Mouse (Mus musculus): Measurements from ENCODE around the gene Dppa3. TPM values are rescaled to one million over a fixed set of nuclear protein-coding genes. Genes with fewer than 3 reads are reported as not detected.
A peak's percentile ranks its signal among the peaks of the same experiment; 100 is the strongest.

Dppa3 gene
- polyA plus RNA-seq, 1 experiment from 2014 or later = not detected

DNA sequence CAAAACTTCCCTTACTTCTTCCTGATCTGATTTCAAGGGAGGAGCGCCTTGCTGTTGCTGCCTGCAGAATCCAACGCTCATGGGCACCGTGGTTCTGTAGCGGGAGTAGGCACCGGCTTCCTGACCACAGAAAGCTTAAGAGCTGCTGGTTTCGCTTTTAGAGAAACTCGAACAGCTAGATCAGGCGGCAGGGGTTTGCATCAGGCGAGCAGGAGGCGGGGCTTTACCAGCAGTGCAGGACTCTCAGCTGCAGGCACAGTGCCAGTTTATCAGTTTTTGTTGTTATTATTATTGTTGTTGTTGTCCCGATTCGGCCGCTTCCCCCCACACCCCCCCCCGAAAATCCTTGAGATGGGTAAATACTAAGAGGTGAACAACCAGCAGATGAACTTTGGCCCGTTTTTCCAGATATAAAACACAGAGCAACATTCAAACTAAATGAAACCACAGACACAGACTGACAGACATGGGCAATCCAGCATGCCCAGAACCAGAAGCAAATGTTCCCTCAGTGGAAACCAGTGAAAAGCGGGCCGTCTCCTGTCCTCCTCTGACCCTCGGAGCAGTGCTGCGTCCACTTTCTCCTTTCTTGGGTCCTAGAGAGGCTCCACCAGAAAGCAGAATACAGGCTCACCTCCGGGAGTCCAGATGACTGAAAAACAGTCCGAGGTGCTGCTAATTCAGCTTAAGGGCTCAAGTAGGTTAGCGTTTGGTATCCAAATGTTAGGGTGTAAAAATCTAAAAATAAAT lies 23.8 kb upstream of the Dppa3 start, which contains the start of gene Apobec1:
Gene Apobec1 (minus strand): TSS at position 203 of the 750 bp plus-strand sequence.
- H3K27me3 ChIP-seq (ENCODE audit: insufficient read depth, low read length) = no peaks in the 10 kb centered on the region
- H3K27ac ChIP-seq = peak within 1 kb of the TSS; percentile 77
- ATAC-seq (replicated peaks; ENCODE audit: low FRiP score, low read depth) (peak; percentile 65; the same call in 1 of the 2 replicates), DNase-seq (ENCODE audit: low spot score) (peak; percentile 89)
- H3K9ac ChIP-seq (ENCODE audit: low read depth, low read length) = peak within 1 kb of the TSS; percentile 56
- peak within 1 kb of the TSS; percentile 56 for H3K4me3 ChIP-seq (replicated peaks; ENCODE audit: low read depth, low read length)
- no peaks in the 10 kb centered on the region for H3K4me1 ChIP-seq (replicated peaks; ENCODE audit: insufficient read depth, low read length)
- peak within 1 kb of the TSS; percentile 72 for H3K4me2 ChIP-seq (ENCODE audit: low read length)
- no peaks in the 10 kb centered on the region for H3K9me3 ChIP-seq (replicated peaks; ENCODE audit: low read length)
- H3K36me3 ChIP-seq (ENCODE audit: insufficient read depth, low read length) = no peaks in the 10 kb centered on the region
- no peak for TF ChIP-seq CTCF (IDR thresholded peaks at IDR 0.05; ENCODE audit: low read depth)
- WGBS = 4% methylated on average over 22 of the region's 22 CpGs

DNA sequence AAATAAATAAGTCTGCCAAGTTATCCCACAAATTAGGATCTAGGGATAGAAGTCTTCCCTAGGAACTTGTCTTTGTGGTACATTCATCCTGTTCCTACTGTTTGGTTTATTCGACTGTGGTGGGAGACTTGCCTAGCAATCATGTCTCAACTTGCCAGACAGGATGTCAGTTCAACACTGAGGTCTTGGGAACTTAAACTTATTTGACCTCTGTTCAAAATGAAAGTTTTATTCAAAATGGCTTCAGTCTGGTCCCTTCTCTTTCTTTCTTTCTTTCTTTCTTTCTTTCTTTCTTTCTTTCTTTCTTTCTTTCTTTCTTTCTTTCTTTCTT lies 23.3 kb upstream of the Dppa3 start:
- no peak for ATAC-seq (replicated peaks; ENCODE audit: low FRiP score, low read depth)

DNA sequence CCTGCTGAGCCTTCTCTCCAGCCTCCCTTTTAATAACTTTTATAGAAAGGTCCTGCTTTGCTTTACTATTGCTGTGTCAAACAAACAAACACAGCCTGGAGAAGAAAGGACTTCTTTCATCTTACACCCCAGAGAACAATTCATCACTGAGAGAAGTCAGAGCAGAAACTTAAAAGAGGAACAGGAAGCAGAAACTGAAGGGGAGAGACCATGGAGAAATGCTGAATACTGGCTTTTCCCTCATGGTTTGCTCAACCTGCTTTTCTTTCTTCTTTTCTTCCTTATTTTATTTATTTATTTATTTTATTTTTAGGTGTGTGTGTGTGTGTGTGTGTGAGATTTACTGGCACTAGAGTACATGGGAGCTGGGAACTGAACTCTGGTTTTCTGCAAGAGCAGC lies 21.9 kb upstream of the Dppa3 start:
- ATAC-seq (replicated peaks; ENCODE audit: low FRiP score, low read depth) = no peak
- no peak overlapping the region for H3K4me3 ChIP-seq (replicated peaks; ENCODE audit: low read depth, low read length)
- peak; percentile 14 for DNase-seq (ENCODE audit: low spot score)
- no peak overlapping the region for H3K4me2 ChIP-seq (ENCODE audit: low read length)
- no peaks in the 10 kb centered on the region for H3K36me3 ChIP-seq (ENCODE audit: insufficient read depth, low read length)
- no peak for TF ChIP-seq CTCF (IDR thresholded peaks at IDR 0.05; ENCODE audit: low read depth)
- H3K27ac ChIP-seq = no peak overlapping the region
- no peak overlapping the region for H3K9ac ChIP-seq (ENCODE audit: low read depth, low read length)
- H3K27me3 ChIP-seq (ENCODE audit: insufficient read depth, low read length) = no peaks in the 10 kb centered on the region
- H3K4me1 ChIP-seq (replicated peaks; ENCODE audit: insufficient read depth, low read length) = no peaks in the 10 kb centered on the region
- no peaks in the 10 kb centered on the region for H3K9me3 ChIP-seq (replicated peaks; ENCODE audit: low read length)

More for the DNA sequence above, 23.3 kb upstream of the Dppa3 start:
- peak overlapping the region; percentile 56; the same call in 1 of the 2 replicates for H3K9ac ChIP-seq (ENCODE audit: low read depth, low read length)
- H3K27ac ChIP-seq = peak overlapping the region; percentile 77; the same call in 1 of the 2 replicates
- peak; percentile 53 for DNase-seq (ENCODE audit: low spot score)
- H3K36me3 ChIP-seq (ENCODE audit: insufficient read depth, low read length) = no peaks in the 10 kb centered on the region
- H3K9me3 ChIP-seq (replicated peaks; ENCODE audit: low read length) = no peaks in the 10 kb centered on the region
- TF ChIP-seq CTCF (IDR thresholded peaks at IDR 0.05; ENCODE audit: low read depth) = no peak
- peak overlapping the region; percentile 56 for H3K4me3 ChIP-seq (replicated peaks; ENCODE audit: low read depth, low read length)
- no peaks in the 10 kb centered on the region for H3K27me3 ChIP-seq (ENCODE audit: insufficient read depth, low read length)
- no peaks in the 10 kb centered on the region for H3K4me1 ChIP-seq (replicated peaks; ENCODE audit: insufficient read depth, low read length)
- WGBS = 26% methylated on average over 1 of the region's 1 CpGs
- peak overlapping the region; percentile 72 for H3K4me2 ChIP-seq (ENCODE audit: low read length)

DNA sequence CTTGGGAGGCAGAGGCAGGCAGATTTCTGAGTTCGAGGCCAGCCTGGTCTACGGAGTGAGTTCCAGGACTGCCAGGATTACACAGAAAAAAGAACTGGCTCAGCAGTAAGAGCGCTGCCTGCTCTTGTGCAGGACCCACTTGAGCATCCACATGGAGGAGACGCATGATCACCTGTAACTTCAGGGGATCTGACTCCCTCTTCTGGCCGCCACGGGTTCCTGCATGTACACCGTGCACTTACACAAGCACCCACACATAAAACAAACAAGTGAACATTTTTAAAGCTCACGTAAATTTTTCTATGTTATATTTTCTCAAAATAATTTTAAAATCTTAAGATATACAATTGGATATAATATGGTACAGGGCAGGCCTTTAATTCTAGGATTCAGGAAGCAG lies 20.7 kb upstream of the Dppa3 start:
- no peaks in the 10 kb centered on the region for H3K36me3 ChIP-seq (ENCODE audit: insufficient read depth, low read length)
- no peak overlapping the region for H3K9ac ChIP-seq (ENCODE audit: low read depth, low read length)
- 89% methylated on average over 8 of the region's 8 CpGs for WGBS
- DNase-seq (ENCODE audit: low spot score) = no peak
- no peak for ATAC-seq (replicated peaks; ENCODE audit: low FRiP score, low read depth)
- no peaks in the 10 kb centered on the region for H3K9me3 ChIP-seq (replicated peaks; ENCODE audit: low read length)
- H3K27me3 ChIP-seq (ENCODE audit: insufficient read depth, low read length) = no peaks in the 10 kb centered on the region
- peak; percentile 22; the same call in 1 of the 2 replicates for TF ChIP-seq CTCF (IDR thresholded peaks at IDR 0.05; ENCODE audit: low read depth)
- no peak overlapping the region for H3K4me2 ChIP-seq (ENCODE audit: low read length)
- no peak overlapping the region for H3K27ac ChIP-seq
- no peak overlapping the region for H3K4me3 ChIP-seq (replicated peaks; ENCODE audit: low read depth, low read length)
- no peaks in the 10 kb centered on the region for H3K4me1 ChIP-seq (replicated peaks; ENCODE audit: insufficient read depth, low read length)

DNA sequence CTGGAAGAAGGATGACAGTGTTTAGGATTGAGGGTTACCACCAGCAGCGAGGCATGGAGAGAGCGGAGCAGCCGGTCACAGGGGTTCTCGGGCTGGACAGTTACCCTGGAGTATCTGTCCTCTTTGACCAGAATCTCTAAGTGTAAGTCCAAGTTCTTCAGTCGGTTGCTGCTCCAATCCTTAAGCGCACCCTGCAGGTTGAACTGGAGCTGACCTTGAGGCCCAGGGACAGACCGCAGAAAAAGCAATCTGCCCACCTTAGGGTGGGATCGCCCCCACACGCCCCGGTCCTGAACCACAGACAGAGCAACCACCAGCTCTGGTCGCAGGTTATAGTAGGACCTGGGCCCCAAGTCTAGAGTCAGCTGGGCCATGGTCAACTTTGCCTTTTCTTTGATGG lies 19.5 kb upstream of the Dppa3 start:
- Histone ChIP-seq H3K36me3 (ENCODE audit: insufficient read depth, low read length) (no peaks in the 10 kb centered on the region), H3K4me1 (replicated peaks; ENCODE audit: insufficient read depth, low read length) (no peaks in the 10 kb centered on the region), H3K4me2 (ENCODE audit: low read length) (no peak overlapping the region), H3K9me3 (replicated peaks; ENCODE audit: low read length) (no peaks in the 10 kb centered on the region), H3K4me3 (replicated peaks; ENCODE audit: low read depth, low read length) (no peak overlapping the region), H3K27ac (no peak overlapping the region), H3K9ac (ENCODE audit: low read depth, low read length) (no peak overlapping the region), H3K27me3 (ENCODE audit: insufficient read depth, low read length) (no peaks in the 10 kb centered on the region)
- no peak for ATAC-seq (replicated peaks; ENCODE audit: low FRiP score, low read depth)
- no peak for TF ChIP-seq CTCF (IDR thresholded peaks at IDR 0.05; ENCODE audit: low read depth)
- no peak for DNase-seq (ENCODE audit: low spot score)
- 88% methylated on average over 11 of the region's 11 CpGs for WGBS

DNA sequence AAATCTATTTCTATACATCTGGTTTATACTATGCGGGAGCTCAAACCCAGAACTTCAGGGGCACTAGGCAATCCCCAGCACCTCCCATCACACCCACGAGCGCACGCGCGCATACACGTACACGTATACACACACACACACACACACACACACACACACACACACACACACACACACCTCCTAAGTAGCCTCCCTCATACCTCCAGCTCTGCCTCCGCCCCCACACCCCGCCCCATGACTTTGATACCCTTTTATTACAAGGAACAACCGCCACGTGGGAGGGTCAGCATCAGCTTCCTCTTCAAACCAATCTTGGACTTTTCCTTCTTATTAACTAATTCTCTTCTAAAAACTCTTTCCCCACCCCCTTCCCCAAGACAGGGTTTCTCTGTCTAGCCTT lies 18.5 kb upstream of the Dppa3 start:
- H3K27me3 ChIP-seq (ENCODE audit: insufficient read depth, low read length) = no peaks in the 10 kb centered on the region
- H3K27ac ChIP-seq = no peak overlapping the region
- 90% methylated on average over 12 of the region's 12 CpGs for WGBS

More for the DNA sequence above, 18.5 kb upstream of the Dppa3 start:
- Histone ChIP-seq H3K4me3 (replicated peaks; ENCODE audit: low read depth, low read length) (no peak overlapping the region), H3K4me1 (replicated peaks; ENCODE audit: insufficient read depth, low read length) (no peaks in the 10 kb centered on the region), H3K4me2 (ENCODE audit: low read length) (no peak overlapping the region), H3K36me3 (ENCODE audit: insufficient read depth, low read length) (no peaks in the 10 kb centered on the region), H3K9ac (ENCODE audit: low read depth, low read length) (no peak overlapping the region), H3K9me3 (replicated peaks; ENCODE audit: low read length) (no peaks in the 10 kb centered on the region)
- TF ChIP-seq CTCF (IDR thresholded peaks at IDR 0.05; ENCODE audit: low read depth) = no peak
- ATAC-seq (replicated peaks; ENCODE audit: low FRiP score, low read depth) (no peak), DNase-seq (ENCODE audit: low spot score) (no peak)
